Mouse (Mus musculus) heart, postnatal 0 days (tissue): ENCODE results near the gene Akap6.

Source experiments
- CTCF ChIP-seq: IDR thresholded peaks from 2 replicates; pipeline ENCODE4 v1.5.1; 2016; ENCODE audit warnings: antibody characterized with exemption, control low read depth, low read depth
- EP300 ChIP-seq: IDR thresholded peaks from 2 replicates; pipeline ENCODE4 v1.6.1; 2016; ENCODE audit warnings: antibody characterized with exemption, low read depth

DNA sequence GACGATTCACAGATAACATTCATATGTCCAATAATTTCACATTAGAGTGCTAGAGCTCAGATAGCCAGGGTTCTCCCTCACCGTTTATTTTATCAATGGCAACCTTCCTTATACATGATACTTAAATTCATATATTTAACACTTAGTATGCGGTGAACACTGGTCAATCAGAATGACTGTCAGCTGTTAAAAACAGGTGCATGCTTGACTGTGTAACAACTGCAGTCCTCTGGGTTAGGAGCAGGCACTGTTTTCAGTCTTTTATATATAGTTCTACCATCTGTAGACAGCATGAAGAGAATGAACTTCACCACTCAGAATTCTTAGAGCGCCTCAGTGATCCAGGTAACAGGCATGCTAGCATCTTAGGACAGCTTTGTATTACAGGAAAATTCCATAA, 158.1 kb downstream of the Akap6 start:
- TF ChIP-seq CTCF = no peak
- TF ChIP-seq EP300 = no peak
